Mouse (Mus musculus) B cell, adult (primary cell): ENCODE data around the gene Odf4. TPM values are rescaled to one million over a fixed set of nuclear protein-coding genes. Genes with fewer than 3 reads are reported as not detected.

ENCODE experiments used
- total RNA-seq: library from RNA; stranded (reverse); gene quantifications from 4 replicates; pipeline ENCODE4 v1.2.4, GENCODE M21; 2023; ENCODE audit not compliant: inconsistent age

The Odf4 gene
- not detected in 4 replicates for total RNA-seq

DNA sequence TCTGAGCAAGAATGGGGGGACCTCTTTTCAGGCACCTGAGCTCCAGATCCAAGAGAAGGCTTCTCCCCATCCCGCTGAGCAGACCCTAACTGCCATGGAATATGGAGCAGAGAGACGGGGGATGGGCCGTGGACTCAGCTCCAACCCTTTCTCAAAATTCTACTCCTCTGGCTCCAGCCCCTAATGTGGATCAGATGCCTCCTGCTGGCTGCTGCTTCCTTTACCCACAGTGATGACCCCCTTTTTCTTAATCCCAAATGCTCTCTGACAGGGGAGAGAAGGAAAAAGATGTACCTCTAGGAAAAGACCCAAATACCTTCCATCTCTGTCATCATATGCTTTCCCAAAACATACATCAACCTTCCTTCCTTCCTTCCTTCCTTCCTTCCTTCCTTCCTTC is at the start of gene Odf4:
Gene Odf4, minus strand, starts transcription at position 101 of the 400 bp plus-strand sequence.

GRCm38 (mm10) chr11:68975085-68975484 is 48.2 kb upstream of the Odf4 start, which contains the start of gene Rangrf:
TSS of gene Rangrf (minus strand) at chr11:68975185.

DNA sequence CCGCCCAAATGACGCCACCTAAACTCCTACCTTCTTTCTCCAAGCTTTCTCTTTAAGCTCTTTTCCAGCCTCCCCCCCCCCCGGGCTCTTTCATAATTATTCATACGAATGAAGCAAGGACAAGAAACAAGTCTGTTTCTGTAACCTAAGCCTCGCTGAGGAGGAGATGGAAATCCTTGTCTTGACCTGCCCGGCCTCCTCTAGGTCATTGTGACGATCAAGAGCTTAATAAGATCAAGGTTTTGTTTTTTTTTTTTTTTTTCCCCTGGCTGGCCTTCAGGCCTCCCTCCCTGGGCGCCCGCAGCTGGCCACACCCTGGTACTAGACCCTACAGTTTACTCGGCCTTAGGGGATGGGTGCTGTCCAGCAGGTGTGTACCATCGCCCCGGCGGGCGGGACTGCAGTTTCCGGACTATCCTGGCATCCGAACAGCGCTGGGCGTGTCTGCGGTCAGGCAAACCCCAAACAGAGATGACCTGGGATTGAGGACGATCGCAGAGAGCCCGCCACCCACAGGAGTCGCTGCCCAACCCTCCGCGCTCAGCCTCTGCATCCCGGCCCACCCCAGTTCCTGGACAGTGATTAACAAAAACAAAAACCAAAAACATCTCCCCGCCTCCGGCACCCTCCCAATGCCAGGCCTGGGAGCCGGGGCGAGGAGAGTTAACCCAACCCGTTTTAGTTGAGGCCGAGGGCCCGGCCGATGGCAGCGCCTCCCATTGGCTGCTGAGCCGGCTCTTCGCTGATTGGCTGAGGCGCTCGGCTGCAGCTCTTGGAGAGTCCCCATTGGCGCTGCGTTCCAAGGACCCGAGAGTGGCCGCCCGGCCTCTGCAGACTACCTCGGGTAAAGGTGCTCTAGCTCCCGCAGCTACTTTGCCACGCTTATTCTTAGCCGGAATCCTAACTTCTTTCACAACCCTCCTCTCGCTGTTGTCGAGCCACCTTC is 40.7 kb upstream of the Odf4 start, which contains the start of gene Slc25a35:
Gene Slc25a35, plus strand, starts transcription at position 795 of the 946 bp plus-strand sequence.

GRCm38 (mm10) chr11:68957308-68957707 is 30.4 kb upstream of the Odf4 start, which contains the start of gene Arhgef15:
TSS of gene Arhgef15 (minus strand) at chr11:68957480.

DNA sequence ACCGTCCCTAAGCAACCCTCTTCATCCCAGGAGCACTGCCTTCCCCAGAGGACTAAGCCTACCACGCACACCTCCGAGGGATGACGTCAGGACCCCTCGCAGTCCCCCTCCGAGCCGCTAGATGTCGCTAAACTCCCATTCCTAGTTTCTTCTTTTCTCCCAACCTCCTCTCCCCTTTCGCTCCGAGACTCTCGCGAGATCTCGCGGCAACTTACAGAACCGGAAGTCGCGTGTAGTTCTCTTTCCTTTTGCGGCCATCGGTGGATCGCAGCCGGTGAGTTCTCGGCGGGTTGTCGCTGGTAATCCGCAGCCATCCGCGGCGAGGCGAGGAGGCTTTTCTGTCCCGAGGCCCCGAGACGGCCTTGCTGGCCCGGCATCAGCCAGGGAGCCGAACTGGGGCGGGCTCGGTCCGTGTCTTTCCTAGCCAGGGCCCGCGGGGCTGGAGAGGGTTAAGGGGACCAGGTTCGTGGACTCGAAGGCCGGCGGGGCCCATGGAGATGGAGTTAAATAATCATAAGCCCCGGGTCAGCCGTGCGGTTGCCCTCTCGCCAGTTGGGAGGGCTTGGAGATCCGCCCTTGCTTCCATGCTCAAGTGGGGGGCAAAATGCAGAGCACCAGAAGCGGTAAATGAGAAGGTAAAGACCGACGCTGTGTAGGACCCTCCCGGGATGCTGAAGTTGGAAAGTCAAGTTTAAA is 25.4 kb downstream of the Odf4 start, which contains the start of gene Rpl26:
Gene Rpl26, plus strand, starts transcription at position 233 of the 696 bp plus-strand sequence.

GRCm38 (mm10) chr11:68888253-68888652 is 38.6 kb downstream of the Odf4 start, which contains the start of gene Rnf222:
TSS of gene Rnf222 (plus strand) at chr11:68888553.

Other genes with a start within 250 kb of the Odf4 start
- gene Myh10, start 235.5 kb downstream of the Odf4 start, total RNA-seq = 0.48 to 0.96 TPM (median 0.95 TPM) in 4 replicates
- gene Ndel1, start 55.2 kb downstream of the Odf4 start, total RNA-seq = 58.5 to 71.2 TPM (median 62.1 TPM) in 4 replicates
- gene Rnf222, start 38.5 kb downstream of the Odf4 start, total RNA-seq = not detected in 4 replicates
- 2,360 to 2,533 TPM (median 2,439 TPM) in 4 replicates for gene Rpl26, start 25.5 kb downstream of the Odf4 start, total RNA-seq
- 0.24 TPM in 1 of 4 replicates, not detected in the others for gene Arhgef15, start 30.4 kb upstream of the Odf4 start, total RNA-seq
- gene Slc25a35, start 41.0 kb upstream of the Odf4 start, total RNA-seq = 2.7 to 3.4 TPM (median 3.0 TPM) in 4 replicates
- 4.7 to 8.4 TPM (median 5.1 TPM) in 4 replicates for gene Rangrf, start 48.1 kb upstream of the Odf4 start, total RNA-seq
- 25.1 to 32.7 TPM (median 28.2 TPM) in 4 replicates for gene Pfas, start 81.4 kb upstream of the Odf4 start, total RNA-seq
- 29.0 to 40.3 TPM (median 30.0 TPM) in 4 replicates for gene Ctc1, start 88.8 kb upstream of the Odf4 start, total RNA-seq
- gene Aurkb, start 118.6 kb upstream of the Odf4 start, total RNA-seq = 5.5 to 9.8 TPM (median 7.8 TPM) in 4 replicates
- 19.5 to 20.7 TPM (median 19.9 TPM) in 4 replicates for gene Borcs6, start 132.6 kb upstream of the Odf4 start, total RNA-seq
- gene Tmem107, start 143.7 kb upstream of the Odf4 start, total RNA-seq = 1.8 to 7.1 TPM (median 3.8 TPM) in 4 replicates
- 434 to 532 TPM (median 515 TPM) in 4 replicates for gene Vamp2, start 161.4 kb upstream of the Odf4 start, total RNA-seq
- 798 to 901 TPM (median 848 TPM) in 4 replicates for gene Per1, start 168.1 kb upstream of the Odf4 start, total RNA-seq
- gene Hes7, start 193.3 kb upstream of the Odf4 start, total RNA-seq = 0.27 to 0.48 TPM in 2 of 4 replicates, not detected in the others
- gene 9130213A22Rik, start 195.5 kb upstream of the Odf4 start, total RNA-seq = 0.35 TPM in 1 of 4 replicates, not detected in the others
- 1.3 to 2.1 TPM (median 1.4 TPM) in 4 replicates for gene Aloxe3, start 198.8 kb upstream of the Odf4 start, total RNA-seq
- not detected in 4 replicates for gene Alox12b, start 229.9 kb upstream of the Odf4 start, total RNA-seq